Mouse (Mus musculus) olfactory bulb, adult 2 months (tissue): ENCODE data around the gene Ndufaf3. TPM values are rescaled to one million over a fixed set of nuclear protein-coding genes. Genes with fewer than 3 reads are reported as not detected.

Experiments used
- H3K27ac ChIP-seq: fragments of 200-500 bp; 2 replicates; pipeline ENCODE4 v1.5.1; 2012; ENCODE audit warnings: low read depth, low read length; ENCODE audit not compliant: insufficient read depth
- H3K4me1 ChIP-seq: fragments of 200-500 bp; 2 replicates; pipeline ENCODE4 v1.6.1; 2012; ENCODE audit warnings: low read length; ENCODE audit not compliant: control insufficient read depth, insufficient read depth
- H3K4me3 ChIP-seq: fragments of 200-500 bp; 2 replicates; pipeline ENCODE4 v1.5.1; 2012; ENCODE audit warnings: mild to moderate bottlenecking, low read depth, low read length, moderate library complexity; ENCODE audit not compliant: insufficient read depth
- CTCF ChIP-seq: fragments of 200-500 bp; IDR thresholded peaks from 2 replicates; pipeline ENCODE4 v1.5.1; 2012; ENCODE audit warnings: low read depth, mild to moderate bottlenecking, low read length, moderate library complexity; ENCODE audit not compliant: insufficient read depth
- POLR2A ChIP-seq: fragments of 200-500 bp; IDR thresholded peaks from 2 replicates; pipeline ENCODE4 v1.6.1; 2012; ENCODE audit warnings: mild to moderate bottlenecking, low read depth, low read length, moderate library complexity; ENCODE audit not compliant: insufficient read depth
- WGBS: fragments of 180-500 bp; shearing (Covaris S2); methylation state at CpG from one replicate; pipeline ENCODE4 v1.1.7; 2018; 5-methylcytosine and 5-hydroxymethylcytosine counted together
- polyA plus RNA-seq: library from polyadenylated mRNA; stranded (reverse); fragments of >200 nt; gene quantifications from 2 replicates; pipeline ENCODE4 v1.2.4, GENCODE M21; 2012; ENCODE audit warnings: low replicate concordance; ENCODE audit not compliant: missing spikeins, insufficient read depth, insufficient read length

Ndufaf3 gene
- polyA plus RNA-seq, 1 experiment, result not detected

- no peak overlapping the region for H3K27ac ChIP-seq
- TF ChIP-seq POLR2A, result no peak
- no peak for TF ChIP-seq CTCF
- H3K4me1 ChIP-seq, result no peaks in the 10 kb centered on the region
- WGBS, result 89% methylated on average over 1 of the region's 1 CpGs
- H3K4me3 ChIP-seq, result no peak overlapping the region
Measured at GRCm38 (mm10) chr9:108531496-108531895, 35.7 kb downstream of the Ndufaf3 start.

- no peaks in the 10 kb centered on the region for H3K4me1 ChIP-seq
- H3K27ac ChIP-seq, result no peak overlapping the region
- no peak for TF ChIP-seq CTCF
- TF ChIP-seq POLR2A, result no peak
- WGBS, result 94% methylated on average over 1 of the region's 1 CpGs
- H3K4me3 ChIP-seq, result no peak overlapping the region
Measured at GRCm38 (mm10) chr9:108530954-108531353, 36.3 kb downstream of the Ndufaf3 start.

GRCm38 (mm10) chr9:108525400-108525799 lies 41.8 kb downstream of the Ndufaf3 start:
- H3K27ac ChIP-seq, result no peak overlapping the region
- H3K4me3 ChIP-seq, result no peak overlapping the region
- no peak for TF ChIP-seq CTCF
- no peak for TF ChIP-seq POLR2A
- H3K4me1 ChIP-seq, result no peaks in the 10 kb centered on the region
- WGBS, result 71% methylated on average over 3 of the region's 3 CpGs

GRCm38 (mm10) chr9:108523341-108523740 lies 43.9 kb downstream of the Ndufaf3 start:
- WGBS, result 95% methylated on average over 4 of the region's 4 CpGs
- no peaks in the 10 kb centered on the region for H3K4me1 ChIP-seq
- H3K4me3 ChIP-seq, result no peak overlapping the region
- TF ChIP-seq POLR2A (no peak), CTCF (no peak)
- no peak overlapping the region for H3K27ac ChIP-seq

- H3K4me1 ChIP-seq, result no peaks in the 10 kb centered on the region
- 44% methylated on average over 2 of the region's 2 CpGs for WGBS
- no peak for TF ChIP-seq CTCF
- no peak for TF ChIP-seq POLR2A
- no peak overlapping the region for H3K27ac ChIP-seq
- H3K4me3 ChIP-seq, result no peak overlapping the region
Measured at GRCm38 (mm10) chr9:108521604-108522003, 45.6 kb downstream of the Ndufaf3 start.

GRCm38 (mm10) chr9:108517931-108518332 lies 49.3 kb downstream of the Ndufaf3 start:
- peak overlapping the region; percentile 65 for H3K4me3 ChIP-seq
- TF ChIP-seq CTCF, result no peak
- no peak for TF ChIP-seq POLR2A
- H3K27ac ChIP-seq, result peak overlapping the region; percentile 17
- H3K4me1 ChIP-seq, result 0 out of 2 replicates have a peak, but pooled peaks cover 3% of the 10 kb centered on the region
- WGBS, result 0% methylated on average over 13 of the region's 13 CpGs

- TF ChIP-seq CTCF, result no peak
- TF ChIP-seq POLR2A, result no peak; the same call in 1 of the 2 replicates
- H3K27ac ChIP-seq, result peak overlapping the region; percentile 85
- peak overlapping the region; percentile 65 for H3K4me3 ChIP-seq
- WGBS, result under 1% methylated on average over 92 of the region's 95 CpGs
- H3K4me1 ChIP-seq, result 0 out of 2 replicates have a peak, but pooled peaks cover 3% of the 10 kb centered on the region
Measured at GRCm38 (mm10) chr9:108517253-108517930, 49.8 kb downstream of the Ndufaf3 start.

- Histone ChIP-seq H3K27ac (peak within 1 kb of the TSS; percentile 94), H3K4me1 (0 out of 2 replicates have a peak, but pooled peaks cover 3% of the 10 kb centered on the region), H3K4me3 (peak within 1 kb of the TSS; percentile 65)
- WGBS, result 1% methylated on average over 55 of the region's 55 CpGs
- TF ChIP-seq CTCF (no peak), POLR2A (peak; percentile 54)
Measured at GRCm38 (mm10) chr9:108516380-108517251, 50.6 kb downstream of the Ndufaf3 start, which contains the start of gene Qrich1. Gene Qrich1, plus strand, starts transcription at chr9:108516806.

Other genes with a start within 250 kb of the Ndufaf3 start
- gene Gpx1, start 228.5 kb downstream of the Ndufaf3 start, polyA plus RNA-seq, result not detected in 2 replicates
- gene Usp4, start 219.6 kb downstream of the Ndufaf3 start, polyA plus RNA-seq, result not detected in 2 replicates
- not detected in 2 replicates for gene 1700102P08Rik, start 174.6 kb downstream of the Ndufaf3 start, polyA plus RNA-seq
- gene Ccdc36, start 138.9 kb downstream of the Ndufaf3 start, polyA plus RNA-seq, result not detected in 2 replicates
- not detected in 2 replicates for gene BC048562, start 131.0 kb downstream of the Ndufaf3 start, polyA plus RNA-seq
- gene Ccdc71, start 106.9 kb downstream of the Ndufaf3 start, polyA plus RNA-seq, result not detected in 2 replicates
- gene Klhdc8b, start 105.9 kb downstream of the Ndufaf3 start, polyA plus RNA-seq, result not detected in 2 replicates
- not detected in 2 replicates for gene Lamb2, start 87.7 kb downstream of the Ndufaf3 start, polyA plus RNA-seq
- 102 and 511 TPM in 2 replicates for gene Usp19, start 76.8 kb downstream of the Ndufaf3 start, polyA plus RNA-seq
- not detected in 2 replicates for gene Qars, start 59.7 kb downstream of the Ndufaf3 start, polyA plus RNA-seq
- gene Qrich1, start 50.6 kb downstream of the Ndufaf3 start, polyA plus RNA-seq, result not detected in 2 replicates
- not detected in 2 replicates for gene Impdh2, start 7.1 kb downstream of the Ndufaf3 start, polyA plus RNA-seq
- not detected in 2 replicates for gene Dalrd3, start 2.5 kb upstream of the Ndufaf3 start, polyA plus RNA-seq
- gene Wdr6, start 11.3 kb upstream of the Ndufaf3 start, polyA plus RNA-seq, result 73.0 TPM in 1 of 2 replicates, not detected in the other
- not detected in 2 replicates for gene P4htm, start 30.2 kb upstream of the Ndufaf3 start, polyA plus RNA-seq
- gene Arih2, start 82.0 kb upstream of the Ndufaf3 start, polyA plus RNA-seq, result not detected in 2 replicates
- not detected in 2 replicates for gene Slc25a20, start 94.7 kb upstream of the Ndufaf3 start, polyA plus RNA-seq
- gene Prkar2a, start 121.9 kb upstream of the Ndufaf3 start, polyA plus RNA-seq, result not detected in 2 replicates
- not detected in 2 replicates for gene Ip6k2, start 216.4 kb upstream of the Ndufaf3 start, polyA plus RNA-seq
- gene Nckipsd, start 240.9 kb upstream of the Ndufaf3 start, polyA plus RNA-seq, result not detected in 2 replicates